Mouse (Mus musculus): ENCODE measurements at regions not wholly inside any gene's neighbourhood (a gene's known extent, or its start where the extent isn't known, plus 50 kb on each side); places are given as distances from the start of the nearest gene placed in this dataset.

DNA sequence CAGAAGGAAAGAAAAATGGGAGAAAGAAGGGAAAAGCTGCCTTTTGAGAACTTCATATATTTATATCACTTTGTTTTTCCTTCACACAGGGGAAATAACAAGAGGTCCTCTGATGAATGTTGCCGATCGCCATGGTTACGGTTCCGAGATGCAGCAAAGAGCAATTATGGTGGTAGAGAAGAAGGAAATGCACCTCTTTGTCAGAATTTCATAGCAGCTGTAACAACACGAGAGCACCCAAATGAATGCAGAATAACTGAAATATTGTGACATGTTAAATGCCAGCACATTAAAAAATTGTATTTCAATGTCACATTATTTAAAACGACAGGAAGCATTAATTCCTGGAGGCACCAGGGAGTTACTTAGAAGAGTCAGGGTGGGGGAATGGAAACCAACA is 279.4 kb downstream of the Mctp2 start:
- no peak for ATAC-seq (replicated peaks; ENCODE audit: low FRiP score, low TSS enrichment, poor library complexity, severe bottlenecking)

DNA sequence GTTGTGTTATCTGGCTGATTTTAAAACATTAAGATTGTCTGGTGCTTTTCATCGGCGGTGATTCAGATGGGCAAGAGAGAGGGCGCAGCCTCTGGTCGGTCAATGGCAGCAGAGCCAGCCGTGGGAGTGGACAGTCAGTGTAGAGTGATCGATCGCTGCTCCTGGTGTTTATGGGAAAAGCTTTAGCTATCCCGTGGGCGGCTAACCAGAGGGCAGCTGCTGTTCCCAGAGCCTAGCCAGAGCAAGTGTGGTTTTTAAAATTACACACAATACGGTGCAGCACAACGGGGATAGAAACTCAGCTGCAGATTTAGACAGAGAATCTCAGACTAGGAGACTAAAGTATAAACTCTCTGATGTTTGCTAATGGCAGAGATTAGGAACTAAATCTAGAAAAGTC is 297.3 kb downstream of the Mctp2 start:
- no peak for ATAC-seq (replicated peaks; ENCODE audit: low FRiP score, low TSS enrichment, poor library complexity, severe bottlenecking)

DNA sequence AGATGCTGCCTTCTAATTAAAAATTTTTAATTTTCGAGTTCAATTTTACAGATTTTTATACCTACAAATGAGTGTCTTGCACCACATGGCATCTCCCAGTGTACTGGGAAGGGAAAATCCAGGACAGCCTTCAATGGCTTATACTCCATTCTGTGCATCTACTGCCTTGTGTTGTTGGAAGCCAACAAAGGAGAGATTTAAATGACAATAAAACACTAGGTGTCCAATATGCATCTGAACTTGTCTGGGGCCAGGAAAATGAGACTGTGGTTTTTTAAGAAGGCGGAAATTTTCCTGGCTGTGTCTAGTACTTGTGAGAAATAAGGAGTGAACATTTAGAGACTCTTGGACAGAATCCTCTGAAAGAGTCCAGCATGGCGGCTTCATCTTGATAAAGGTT is 302.1 kb downstream of the Mctp2 start:
- no peak for ATAC-seq (replicated peaks; ENCODE audit: low FRiP score, low TSS enrichment, poor library complexity, severe bottlenecking)

DNA sequence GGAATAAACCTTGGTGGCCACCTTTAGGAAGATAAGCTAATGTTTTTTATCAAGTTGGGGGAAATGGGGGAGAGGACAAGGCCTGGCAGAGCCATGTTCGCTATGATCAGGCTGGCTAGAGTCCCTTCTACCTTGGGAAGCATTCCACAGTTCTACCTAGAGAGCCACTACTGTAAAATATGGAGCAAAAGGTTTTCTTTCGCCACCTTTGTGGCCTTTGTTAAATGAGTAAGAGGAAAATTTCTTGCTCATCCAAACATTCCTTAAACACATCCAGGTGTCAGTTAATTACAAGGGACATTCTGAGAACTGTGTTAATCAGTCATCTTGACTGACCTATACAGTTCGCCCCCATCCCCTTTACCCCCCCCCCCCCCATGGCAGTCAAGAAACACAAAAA is 313.9 kb downstream of the Mctp2 start:
- no peak for ATAC-seq (replicated peaks; ENCODE audit: low FRiP score, low TSS enrichment, poor library complexity, severe bottlenecking)

DNA sequence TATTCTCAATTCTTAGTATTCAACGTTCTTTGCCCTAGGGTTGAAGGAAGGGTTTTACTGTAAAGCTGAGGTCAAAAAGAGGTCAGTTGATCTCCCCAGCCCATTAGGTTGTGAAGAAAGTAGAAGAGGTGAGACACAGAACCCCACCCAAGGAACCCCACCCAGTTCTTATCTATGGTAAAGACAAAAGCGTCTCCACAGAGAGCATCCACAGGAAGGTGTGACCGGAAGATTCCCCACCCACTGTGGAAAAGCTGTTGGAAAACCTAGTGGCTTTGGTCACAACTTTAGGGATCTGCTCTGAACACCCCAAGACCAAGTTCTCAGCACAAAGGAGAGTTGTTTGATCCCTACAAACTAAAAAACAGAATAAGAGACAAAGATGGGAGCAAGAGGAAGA is 314.6 kb downstream of the Mctp2 start:
- no peak for ATAC-seq (replicated peaks; ENCODE audit: low FRiP score, low TSS enrichment, poor library complexity, severe bottlenecking)

DNA sequence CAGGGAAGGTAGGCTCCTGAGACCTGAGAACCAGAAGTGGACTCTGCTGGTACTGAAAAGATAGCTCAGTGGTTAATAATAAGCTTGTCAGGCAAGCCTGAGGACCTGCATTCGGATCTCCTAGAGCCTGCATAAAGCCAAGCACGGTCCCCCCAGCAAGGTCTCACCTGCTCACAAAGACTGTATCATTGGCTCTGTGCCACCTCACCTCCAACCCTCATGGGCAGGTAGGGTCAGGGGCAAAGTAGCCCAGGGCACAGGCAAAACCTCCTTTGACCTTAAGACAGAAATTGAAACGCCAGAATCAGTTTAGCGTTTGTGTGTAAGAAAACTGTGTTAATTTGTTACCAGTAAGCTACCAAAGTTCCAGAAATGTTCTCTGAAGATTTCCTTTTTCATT is 315.2 kb downstream of the Mctp2 start:
- ATAC-seq (replicated peaks; ENCODE audit: low FRiP score, low TSS enrichment, poor library complexity, severe bottlenecking), result no peak

DNA sequence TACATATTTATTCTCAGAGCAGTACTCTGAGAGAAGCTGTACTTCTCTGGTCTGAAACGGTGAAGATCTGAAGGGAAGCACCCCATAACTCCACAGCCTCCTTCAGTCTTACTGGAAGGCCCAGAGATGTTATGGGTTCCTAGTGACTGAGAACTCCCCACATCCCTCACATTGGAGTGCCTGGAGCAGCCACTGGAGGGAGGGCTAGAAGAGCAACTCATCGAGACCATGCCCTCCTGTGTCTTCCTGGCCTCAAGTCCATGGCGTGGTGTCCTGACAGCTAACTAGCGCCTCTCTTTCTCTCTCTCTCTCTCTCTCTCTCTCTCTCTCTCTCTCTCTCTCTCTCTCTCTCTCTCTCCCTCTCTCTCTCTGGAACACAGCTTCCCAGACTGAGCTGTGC is 340.4 kb downstream of the Mctp2 start:
- 0 out of 2 replicates have a peak, but pooled peaks have one; percentile 57 for ATAC-seq (replicated peaks; ENCODE audit: low FRiP score, low TSS enrichment, poor library complexity, severe bottlenecking)

DNA sequence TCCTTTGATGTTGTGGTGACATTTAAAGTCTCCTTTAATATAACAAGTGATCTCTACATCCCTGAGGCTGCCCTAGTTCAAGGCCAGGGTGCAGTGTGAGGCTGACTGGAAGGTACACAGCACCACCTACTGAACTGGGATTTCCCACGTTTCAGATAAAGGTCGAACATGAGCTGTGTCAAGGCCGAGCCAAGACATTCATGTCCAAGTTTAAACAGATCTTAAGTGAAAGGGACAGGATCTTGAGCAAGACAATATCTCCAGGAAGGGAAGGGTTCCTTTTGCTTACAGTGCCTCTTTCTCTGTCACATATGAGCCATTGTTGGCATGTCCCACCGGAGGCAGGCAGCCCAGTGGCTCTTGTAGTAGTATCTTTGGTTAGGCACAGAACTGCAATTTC is 343.0 kb downstream of the Mctp2 start:
- ATAC-seq (replicated peaks; ENCODE audit: low FRiP score, low TSS enrichment, poor library complexity, severe bottlenecking), result no peak

DNA sequence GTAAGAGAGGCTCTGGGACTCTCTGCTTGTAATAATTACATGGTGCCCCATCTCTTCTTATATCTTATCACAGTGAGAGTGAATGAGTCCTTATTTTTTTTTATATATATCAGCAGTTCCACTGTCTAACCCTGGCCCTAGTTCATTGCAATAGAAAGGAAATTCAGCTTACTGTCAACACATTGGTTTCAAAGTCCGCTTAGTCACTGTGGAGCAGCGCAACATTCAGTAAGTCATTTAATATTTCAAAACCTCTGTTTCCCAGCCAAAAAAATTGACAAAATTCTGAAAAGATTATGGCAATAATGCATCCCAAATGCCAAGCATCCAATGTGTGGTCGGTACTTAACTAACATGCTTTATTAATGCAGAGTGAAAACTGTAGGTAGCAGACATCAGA is 343.6 kb downstream of the Mctp2 start:
- no peak for ATAC-seq (replicated peaks; ENCODE audit: low FRiP score, low TSS enrichment, poor library complexity, severe bottlenecking)

DNA sequence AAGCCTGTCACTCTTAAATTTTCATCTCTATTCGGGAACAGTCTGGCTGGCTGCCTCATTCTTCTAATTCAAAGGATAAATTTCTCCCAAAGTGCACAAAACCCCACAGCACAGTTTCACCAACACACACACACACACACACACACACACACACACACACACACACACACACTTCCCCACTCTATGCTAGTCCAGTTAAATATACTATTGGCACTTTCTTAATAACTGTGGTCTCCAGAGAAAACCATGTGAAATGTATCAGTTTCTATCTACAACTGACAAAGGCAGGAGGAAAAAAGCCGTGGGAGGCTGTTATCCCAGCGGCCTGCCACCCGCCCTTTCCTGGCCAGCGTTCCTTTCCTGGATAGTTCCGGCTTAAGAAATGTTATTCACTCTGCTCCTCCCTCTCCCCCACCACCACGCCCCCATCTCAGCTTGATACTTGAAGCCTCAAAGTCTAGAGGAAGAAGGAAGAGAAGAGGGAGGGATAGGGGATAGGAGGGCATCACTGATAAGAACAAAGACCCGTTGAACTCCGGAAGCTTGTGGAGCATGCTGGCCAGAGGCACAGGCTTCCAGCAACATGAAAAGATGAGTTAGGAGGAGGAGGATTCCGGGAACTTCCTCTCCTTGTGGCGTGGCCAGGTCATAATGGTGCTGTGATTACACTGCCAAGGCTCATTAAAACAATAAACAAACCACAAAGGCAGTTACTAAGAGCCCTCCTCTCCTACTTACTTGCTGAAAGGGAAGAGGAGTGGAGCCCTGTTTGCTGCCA is 345.8 kb downstream of the Mctp2 start:
- peak; percentile 75 for ATAC-seq (replicated peaks; ENCODE audit: low FRiP score, low TSS enrichment, poor library complexity, severe bottlenecking)

DNA sequence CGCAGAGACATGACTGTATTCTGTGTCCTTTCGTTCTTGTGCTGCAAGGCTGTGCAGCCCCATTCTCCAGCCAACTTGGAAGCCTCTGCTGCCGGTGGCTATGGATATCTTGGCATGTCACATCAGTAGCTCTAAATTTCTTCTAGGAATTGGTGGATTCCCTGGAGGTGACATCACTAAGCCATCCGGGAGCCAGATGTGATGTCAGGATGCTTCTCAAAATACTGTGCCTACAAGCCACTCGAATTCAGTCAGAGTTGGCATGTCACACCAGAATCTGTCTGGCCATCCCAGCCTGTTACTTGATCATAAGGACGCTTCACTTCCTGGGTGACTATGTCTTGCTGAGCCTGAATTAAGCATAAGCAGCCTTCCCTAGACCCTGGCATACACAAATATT is 359.9 kb downstream of the Mctp2 start:
- no peak for ATAC-seq (replicated peaks; ENCODE audit: low FRiP score, low TSS enrichment, poor library complexity, severe bottlenecking)

DNA sequence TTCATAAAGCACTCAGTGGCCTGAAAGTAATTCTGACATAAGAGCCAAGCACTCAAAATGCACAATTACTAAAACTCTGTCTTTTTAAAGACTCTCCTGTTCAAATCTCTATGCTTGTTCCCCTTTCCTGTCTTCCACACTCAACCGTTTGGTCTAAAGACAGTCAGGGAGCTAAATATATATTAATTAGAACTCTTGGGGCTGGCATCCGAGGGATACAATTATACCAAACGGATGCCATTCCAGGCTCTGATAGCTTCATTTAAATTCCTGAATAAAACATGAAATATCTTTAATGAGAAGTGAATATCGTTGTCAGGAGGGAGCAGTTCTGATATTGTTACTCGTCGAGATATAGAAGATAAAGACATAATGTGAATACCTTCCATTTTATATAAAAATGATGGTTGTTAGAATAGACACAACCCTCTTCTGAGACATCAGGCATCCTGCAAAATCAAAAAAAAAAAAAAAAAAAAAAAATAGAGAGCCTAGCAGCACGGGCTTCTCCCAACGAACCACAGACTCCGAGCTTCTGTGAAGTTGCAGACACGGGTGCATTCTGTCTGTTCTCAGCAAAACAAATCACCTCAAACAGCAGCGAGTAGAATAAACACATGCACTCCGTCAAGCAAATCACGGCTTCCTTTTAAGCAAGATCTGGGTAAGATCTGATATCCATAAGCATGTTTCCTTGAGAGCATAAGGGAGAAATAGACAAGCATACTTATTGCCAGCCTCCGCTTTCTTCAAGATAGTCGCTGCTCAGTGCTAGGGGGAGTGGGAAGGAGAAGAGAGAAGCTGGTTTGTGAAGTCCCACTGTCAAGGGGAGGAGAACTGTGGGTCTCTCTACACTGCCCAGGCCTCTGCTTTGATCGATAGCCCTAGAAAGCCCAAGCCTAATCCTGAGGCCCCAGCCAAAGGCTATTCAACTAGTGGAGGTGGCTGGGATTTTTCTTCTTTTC is 363.0 kb downstream of the Mctp2 start:
- ATAC-seq (replicated peaks; ENCODE audit: low FRiP score, low TSS enrichment, poor library complexity, severe bottlenecking), result no peak

DNA sequence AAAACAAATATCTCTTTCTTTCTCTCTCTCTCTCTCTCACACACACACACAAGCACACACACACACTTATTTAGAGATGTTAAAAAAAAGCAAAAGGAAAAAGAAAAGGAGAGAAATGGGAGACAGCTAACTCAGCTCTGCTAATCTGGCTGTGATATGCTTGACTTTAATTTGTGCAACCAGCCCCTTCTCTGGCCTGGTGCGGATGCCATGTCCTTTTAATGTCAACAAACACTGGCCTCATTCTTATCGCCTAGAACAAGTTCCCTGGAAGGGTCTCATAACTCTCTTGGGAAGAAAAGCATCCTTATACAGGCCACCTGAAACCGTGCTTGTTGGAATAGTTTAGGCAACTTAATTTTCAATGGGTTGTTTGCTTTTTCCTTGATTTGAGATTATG is 368.7 kb downstream of the Mctp2 start:
- ATAC-seq (replicated peaks; ENCODE audit: low FRiP score, low TSS enrichment, poor library complexity, severe bottlenecking), result no peak

DNA sequence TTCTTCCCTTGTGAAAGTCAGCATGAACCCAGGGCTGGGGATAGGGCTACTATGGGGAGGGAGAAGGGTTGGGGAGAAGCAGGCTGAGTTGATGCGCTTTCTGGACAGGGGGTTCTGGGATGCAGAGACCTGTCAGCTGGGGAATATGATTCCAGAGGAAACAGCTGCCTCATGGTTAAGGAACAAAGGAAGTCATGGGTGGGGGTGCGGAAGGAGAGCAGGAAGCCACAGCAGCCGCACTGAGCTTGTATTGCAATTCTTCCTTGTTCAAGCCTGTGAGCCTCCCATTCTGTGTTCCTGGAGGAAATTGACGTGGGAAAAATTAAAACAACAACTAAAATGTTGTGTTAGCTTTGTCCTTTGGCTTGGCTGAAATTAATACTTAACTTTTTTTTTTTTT is 369.7 kb downstream of the Mctp2 start:
- ATAC-seq (replicated peaks; ENCODE audit: low FRiP score, low TSS enrichment, poor library complexity, severe bottlenecking), result no peak
